Mouse (Mus musculus) C2C12 (cell line): ENCODE measurements around the gene 2410137M14Rik. TPM values are rescaled to one million over a fixed set of nuclear protein-coding genes. Genes with fewer than 3 reads are reported as not detected.
A peak's percentile ranks its signal among the peaks of the same experiment; 100 is the strongest.

Source experiments
- H3K27me3 ChIP-seq: one replicate; pipeline ENCODE4 v1.6.1; 2011; ENCODE audit not compliant: control insufficient read depth, insufficient read depth, insufficient read length
- H3K36me3 ChIP-seq: one replicate; pipeline ENCODE4 v1.6.1; 2011; ENCODE audit not compliant: control insufficient read depth, insufficient read depth
- H3K4me3 ChIP-seq: one replicate; pipeline ENCODE4 v1.5.1; 2011; ENCODE audit warnings: mild to moderate bottlenecking, control low read depth; ENCODE audit not compliant: poor library complexity, insufficient read depth, severe bottlenecking
- H3K79me2 ChIP-seq: one replicate; pipeline ENCODE4 v1.6.1; 2011; ENCODE audit not compliant: control insufficient read depth, insufficient read depth
- H3K79me3 ChIP-seq: one replicate; pipeline ENCODE4 v1.6.1; 2011; ENCODE audit warnings: low read depth, control low read depth
- H3ac ChIP-seq: one replicate; pipeline ENCODE3; 2011; ENCODE audit warnings: low read depth; ENCODE audit not compliant: control insufficient read depth, insufficient read length
- CEBPB ChIP-seq: IDR thresholded peaks from one replicate; pipeline ENCODE4 v1.6.1; 2011; ENCODE audit warnings: low read depth, mild to moderate bottlenecking, control low read depth, moderate library complexity
- CTCF ChIP-seq: IDR thresholded peaks from one replicate; pipeline ENCODE4 v1.5.1; 2011; ENCODE audit not compliant: control insufficient read depth, insufficient read depth, insufficient read length
- FOSL1 ChIP-seq: IDR thresholded peaks from one replicate; pipeline ENCODE4 v1.8.0; 2011; ENCODE audit warnings: mild to moderate bottlenecking, low read length; ENCODE audit not compliant: poor library complexity, insufficient read depth, severe bottlenecking
- MAX ChIP-seq: IDR thresholded peaks from one replicate; pipeline ENCODE4 v1.6.1; 2011; ENCODE audit warnings: mild to moderate bottlenecking, control low read depth
- MYOD1 ChIP-seq: IDR thresholded peaks from one replicate; pipeline ENCODE4 v1.6.1; 2011; ENCODE audit warnings: low read depth; ENCODE audit not compliant: control insufficient read depth, insufficient read length
- MYOG ChIP-seq: IDR thresholded peaks from one replicate; pipeline ENCODE4 v1.6.1; 2011; ENCODE audit not compliant: control insufficient read depth, insufficient read length; ENCODE audit errors: extremely low read depth
- USF1 ChIP-seq: IDR thresholded peaks from one replicate; pipeline ENCODE4 v1.6.1; 2011; ENCODE audit warnings: low read depth, mild to moderate bottlenecking, control low read depth, moderate library complexity
- polyA plus RNA-seq: library from polyadenylated mRNA; unstranded; fragments of >200 nt; fragmentation: generic; extraction: Trizol; gene quantifications from one replicate; pipeline ENCODE4 v1.2.1, GENCODE M21; 2012; ENCODE audit warnings: missing spikeins

Gene 2410137M14Rik
- polyA plus RNA-seq, 1 experiment: not detected

GRCm38 (mm10) chr17:36972791-36973190, 8.2 kb downstream of the 2410137M14Rik start:
- no peaks in the 10 kb centered on the region for H3K36me3 ChIP-seq
- no peaks in the 10 kb centered on the region for H3K27me3 ChIP-seq
- no peak overlapping the region for H3ac ChIP-seq
- no peak overlapping the region for H3K4me3 ChIP-seq
- no peaks in the 10 kb centered on the region for H3K79me3 ChIP-seq
- TF ChIP-seq MYOG (no peak), CEBPB (no peak), CTCF (no peak), MYOD1 (no peak), MAX (no peak), FOSL1 (no peak), USF1 (no peak)
- no peaks in the 10 kb centered on the region for H3K79me2 ChIP-seq

DNA sequence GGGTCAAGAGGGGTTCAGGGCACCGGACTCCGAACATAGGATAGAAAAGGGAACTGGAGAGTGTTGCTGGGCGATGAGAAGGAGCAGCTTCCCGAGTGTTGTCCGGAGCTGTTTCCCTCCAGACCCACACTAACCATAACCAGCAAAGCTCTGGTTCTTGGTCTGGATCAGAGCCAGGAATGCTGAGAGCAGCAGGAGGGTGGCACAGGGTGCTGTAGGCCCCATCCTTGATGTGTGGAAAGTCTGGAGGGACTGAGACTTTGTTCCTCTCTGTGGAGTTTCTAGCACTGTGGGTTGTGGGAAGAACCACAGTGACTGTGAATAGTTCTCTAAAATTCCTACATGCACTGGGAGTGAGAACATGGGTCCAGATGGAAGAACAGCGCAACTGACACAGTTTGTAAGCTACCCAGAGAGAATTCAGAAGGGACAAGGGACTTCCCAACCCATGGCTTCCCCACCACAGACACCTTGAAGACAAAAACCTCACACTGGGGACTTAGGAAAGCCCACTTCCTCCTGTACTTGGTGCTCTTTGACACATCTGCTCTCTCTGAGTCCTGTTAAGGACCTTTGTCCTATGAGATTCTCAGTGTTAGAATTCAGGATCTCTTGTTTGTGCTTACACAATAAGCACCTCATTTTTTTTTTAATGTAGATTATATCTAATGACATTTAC, 9.7 kb downstream of the 2410137M14Rik start:
- Histone ChIP-seq H3ac (no peak overlapping the region), H3K36me3 (no peaks in the 10 kb centered on the region), H3K79me3 (no peaks in the 10 kb centered on the region), H3K4me3 (no peak overlapping the region), H3K79me2 (no peaks in the 10 kb centered on the region), H3K27me3 (no peaks in the 10 kb centered on the region)
- TF ChIP-seq FOSL1: no peak
- TF ChIP-seq MYOD1: no peak
- no peak for TF ChIP-seq USF1
- no peak for TF ChIP-seq MAX

- H3K79me3 ChIP-seq: no peaks in the 10 kb centered on the region
- no peaks in the 10 kb centered on the region for H3K79me2 ChIP-seq
- TF ChIP-seq MYOD1 (no peak), FOSL1 (no peak), CEBPB (no peak), CTCF (no peak), MYOG (no peak), MAX (no peak), USF1 (no peak)
- H3K36me3 ChIP-seq: no peaks in the 10 kb centered on the region
- no peaks in the 10 kb centered on the region for H3K27me3 ChIP-seq
- no peak overlapping the region for H3ac ChIP-seq
- H3K4me3 ChIP-seq: no peak overlapping the region
These were observed 10.6 kb downstream of the 2410137M14Rik start for GRCm38 (mm10) chr17:36970316-36970890.

- Histone ChIP-seq H3K4me3 (no peak overlapping the region), H3K27me3 (no peaks in the 10 kb centered on the region), H3ac (no peak overlapping the region), H3K36me3 (no peaks in the 10 kb centered on the region), H3K79me2 (no peaks in the 10 kb centered on the region), H3K79me3 (no peaks in the 10 kb centered on the region)
- TF ChIP-seq MYOG: no peak
- no peak for TF ChIP-seq CEBPB
- TF ChIP-seq USF1: no peak
- TF ChIP-seq MYOD1: no peak
- TF ChIP-seq FOSL1: no peak
- TF ChIP-seq CTCF: no peak
- TF ChIP-seq MAX: no peak
These were observed 14.2 kb downstream of the 2410137M14Rik start for GRCm38 (mm10) chr17:36966875-36967274.

- Histone ChIP-seq H3K79me2 (peaks cover 32% of the 10 kb centered on the region), H3K4me3 (no peak overlapping the region), H3ac (no peak overlapping the region), H3K36me3 (peaks cover 8% of the 10 kb centered on the region), H3K27me3 (no peaks in the 10 kb centered on the region), H3K79me3 (peaks cover 13% of the 10 kb centered on the region)
- TF ChIP-seq MYOG (no peak), FOSL1 (no peak), MAX (no peak), MYOD1 (no peak)
These were observed 19.9 kb downstream of the 2410137M14Rik start for GRCm38 (mm10) chr17:36961125-36961524.

GRCm38 (mm10) chr17:36958884-36959283, 22.2 kb downstream of the 2410137M14Rik start:
- TF ChIP-seq MAX: no peak
- no peak for TF ChIP-seq FOSL1
- no peak for TF ChIP-seq CEBPB
- no peak for TF ChIP-seq CTCF
- TF ChIP-seq MYOD1: no peak
- TF ChIP-seq MYOG: no peak
- no peak for TF ChIP-seq USF1
- H3K79me3 ChIP-seq: peaks cover 15% of the 10 kb centered on the region

More at GRCm38 (mm10) chr17:36958884-36959283, 22.2 kb downstream of the 2410137M14Rik start:
- Histone ChIP-seq H3K79me2 (peaks cover 37% of the 10 kb centered on the region), H3ac (peak overlapping the region; percentile 78), H3K4me3 (peak overlapping the region; percentile 63), H3K36me3 (peaks cover 25% of the 10 kb centered on the region), H3K27me3 (no peaks in the 10 kb centered on the region)
